Mouse (Mus musculus): Measurements from ENCODE around the gene Prpf18.

- TF ChIP-seq CTCF (IDR thresholded peaks at IDR 0.05; ENCODE audit: low read depth) (no peak), EP300 (IDR thresholded peaks at IDR 0.05; ENCODE audit: low read depth) (no peak)
These were observed 48.5 kb downstream of the Prpf18 start for GRCm38 (mm10) chr2:4603361-4603945.

Measured in heart, postnatal 0 days (tissue).